Mouse (Mus musculus): ENCODE results near the gene Sema3g.

Gene Sema3g

DNA sequence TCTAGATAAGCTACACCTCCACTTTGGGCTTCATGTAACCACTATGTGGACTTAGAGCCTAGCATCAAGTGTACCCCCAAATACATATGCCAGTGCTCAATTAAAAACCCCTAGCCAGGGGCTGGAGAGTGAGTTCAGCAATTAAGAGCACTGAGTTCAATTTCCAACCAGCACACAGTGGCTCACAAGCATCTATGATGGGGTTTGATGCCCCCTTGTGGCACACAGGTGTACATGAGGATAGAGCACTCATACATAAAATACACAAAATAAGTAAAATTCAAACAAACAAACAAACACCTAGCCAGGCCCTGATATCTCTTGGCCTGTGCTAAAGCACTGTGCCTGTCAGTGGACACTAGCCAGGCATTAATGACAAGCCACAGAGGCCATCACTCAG is 21.7 kb upstream of the Sema3g start:
- DNase-seq (ENCODE audit: low read depth) = peak; percentile 33

DNA sequence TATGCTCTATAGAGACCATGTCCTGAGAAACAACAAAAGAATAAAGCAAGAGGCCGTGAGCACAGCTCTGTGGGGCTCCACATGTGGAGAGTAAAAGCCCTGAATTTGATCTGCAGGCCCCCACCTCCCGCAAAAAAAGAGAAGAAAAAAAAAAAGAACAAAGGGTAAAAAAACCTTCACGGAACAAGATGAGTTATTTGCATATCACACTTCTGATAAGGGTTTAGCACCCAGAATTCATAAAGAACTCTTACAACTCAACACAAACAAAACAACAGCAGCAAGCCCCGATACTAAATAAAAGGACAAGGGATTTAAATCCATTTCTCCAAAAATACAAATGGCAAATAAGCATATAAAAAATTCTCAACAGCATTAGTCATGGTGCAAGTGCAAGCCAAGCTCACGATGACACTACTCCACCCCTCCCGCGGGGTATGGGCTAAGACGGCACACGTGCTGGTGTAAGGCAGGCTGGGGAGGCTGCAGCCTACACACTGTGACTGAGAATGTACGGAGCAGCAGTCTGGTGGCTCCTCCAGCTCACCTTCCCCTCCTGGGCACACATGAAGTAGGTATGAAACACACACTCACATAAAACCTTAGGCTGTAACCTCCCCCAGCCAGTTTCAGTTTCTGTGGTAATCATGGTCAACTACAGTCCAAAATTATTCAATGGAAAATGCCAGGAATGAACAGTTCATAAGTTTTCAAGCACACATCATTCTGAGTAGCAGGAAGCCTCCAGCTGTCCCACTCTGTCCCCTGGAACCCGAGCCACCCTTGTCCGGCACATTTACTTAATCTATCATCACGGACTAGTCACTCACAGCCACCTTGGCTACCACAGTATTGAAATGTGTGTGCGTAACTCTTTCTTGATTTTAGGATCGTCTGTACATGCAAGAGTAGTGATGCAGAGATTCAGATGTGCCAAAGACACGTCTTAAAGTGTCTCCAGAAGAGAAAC is 19.8 kb upstream of the Sema3g start:
- no peak for DNase-seq (ENCODE audit: low read depth)

DNA sequence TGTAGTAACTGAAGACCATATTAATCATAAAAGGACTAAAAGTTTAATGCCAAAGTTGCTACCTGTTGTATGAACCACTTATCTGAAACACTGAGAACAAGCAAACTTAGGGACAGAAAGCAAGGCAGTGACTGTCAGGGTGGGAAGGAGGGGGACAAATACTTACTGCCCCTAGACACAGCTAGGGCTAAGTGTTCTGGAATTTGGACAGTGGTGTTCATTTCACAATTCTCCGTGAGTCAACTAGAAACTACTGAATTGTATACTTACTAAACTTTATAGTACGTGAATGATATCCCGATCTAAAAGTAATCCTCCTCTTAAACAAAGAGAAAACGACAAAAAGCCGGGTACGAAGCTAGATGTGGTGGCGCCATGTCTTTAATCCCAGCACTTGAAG is 18.1 kb upstream of the Sema3g start:
- no peak for DNase-seq (ENCODE audit: low read depth)

DNA sequence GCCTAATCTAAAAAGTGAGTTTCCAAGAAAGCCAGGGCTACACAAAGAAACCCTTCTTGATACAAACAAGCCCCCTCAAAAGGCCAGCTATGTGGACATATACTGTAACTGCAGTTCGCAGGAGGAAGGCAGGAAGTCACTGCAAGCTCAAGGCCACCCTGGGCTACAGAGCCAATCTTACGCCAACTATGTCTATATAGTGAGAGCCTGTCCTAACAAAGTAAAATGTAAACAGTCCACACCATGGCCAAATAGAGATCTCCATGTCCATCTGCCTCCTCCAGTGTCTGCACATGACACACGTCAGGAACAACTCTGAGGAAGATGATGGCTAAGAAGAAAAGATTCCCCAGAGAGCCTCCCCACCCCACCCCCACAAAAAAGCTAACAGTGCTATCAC is 17.6 kb upstream of the Sema3g start:
- DNase-seq (ENCODE audit: low read depth) = no peak

DNA sequence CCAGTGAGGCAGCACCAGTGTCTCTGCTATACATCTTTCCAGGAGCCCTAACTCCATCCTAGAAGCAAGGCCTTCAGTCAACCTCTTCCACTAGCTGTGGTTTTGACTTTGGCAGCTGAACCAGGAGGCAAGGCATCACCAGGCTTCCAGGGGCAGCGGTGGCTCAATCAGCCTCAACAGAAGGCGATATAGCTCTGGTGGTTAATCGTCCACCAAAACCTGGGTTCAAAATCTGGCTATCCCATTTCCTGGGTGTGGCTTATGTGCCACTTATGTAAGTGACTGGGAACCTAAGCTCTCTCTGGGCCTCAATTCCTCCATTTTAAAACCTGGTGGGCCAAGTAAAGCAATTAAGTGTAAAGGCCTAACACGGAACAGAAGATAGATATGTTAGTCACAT is 12.8 kb upstream of the Sema3g start:
- DNase-seq (ENCODE audit: low read depth) = peak; percentile 29

DNA sequence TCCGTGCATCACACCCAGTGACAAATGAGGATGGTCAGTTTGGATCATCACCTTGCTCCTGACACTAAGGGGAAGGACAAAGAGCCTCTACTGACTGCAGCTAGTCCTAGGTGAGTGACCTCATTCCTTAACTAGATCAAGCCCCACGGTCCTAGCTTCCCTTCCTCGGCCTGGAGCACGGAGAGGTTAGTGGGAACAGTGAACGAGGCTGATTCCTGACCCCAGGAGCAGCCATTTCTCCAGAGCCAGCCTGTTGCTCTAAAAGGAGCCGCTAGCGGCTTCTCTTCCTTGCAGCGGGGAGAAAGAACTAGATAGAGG is 12.5 kb upstream of the Sema3g start:
- no peak for DNase-seq (ENCODE audit: low read depth)

DNA sequence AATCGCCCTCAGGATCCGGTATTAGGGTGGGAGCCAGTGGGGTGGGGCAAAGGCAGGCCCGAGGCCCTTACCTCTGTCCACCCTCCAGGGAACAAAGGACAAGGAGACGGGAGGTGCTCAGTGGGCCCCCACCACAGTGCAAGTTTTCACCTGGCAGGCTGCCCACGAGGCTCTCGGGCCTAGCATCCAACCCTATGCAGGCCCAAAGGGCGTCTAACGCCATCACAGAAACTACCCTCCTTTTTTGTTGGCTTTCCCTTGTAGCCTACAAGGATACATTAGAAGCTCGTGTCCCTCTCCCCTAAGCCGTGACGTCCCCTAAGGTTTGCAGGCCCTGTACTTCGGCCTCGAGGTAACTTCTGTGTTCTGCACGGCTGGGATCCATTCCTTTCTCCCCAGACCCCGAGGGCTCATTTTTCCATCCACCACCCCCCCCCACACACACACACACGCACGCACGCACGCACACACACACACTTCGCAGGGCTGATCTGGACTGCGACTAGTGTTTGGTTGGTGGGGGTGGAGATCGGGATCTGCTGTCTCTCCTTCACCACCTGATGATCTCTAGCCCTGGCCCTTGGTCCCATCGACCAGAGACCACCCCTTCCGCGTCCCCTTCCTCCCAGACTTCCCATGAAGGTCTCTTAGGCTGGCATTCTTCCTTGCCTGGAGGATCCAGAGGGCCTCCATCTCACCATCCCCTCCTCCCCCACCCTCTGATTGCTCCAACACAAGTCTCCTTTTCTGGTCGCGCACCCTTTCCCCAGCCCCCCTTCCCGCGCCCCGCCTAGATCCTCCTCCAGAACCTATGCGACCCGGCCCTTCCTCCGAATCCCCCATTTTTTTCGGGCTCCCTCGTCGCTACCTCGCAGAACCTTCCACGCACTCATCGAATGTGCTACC is 11.8 kb upstream of the Sema3g start:
- peak; percentile 28 for DNase-seq (ENCODE audit: low read depth)

DNA sequence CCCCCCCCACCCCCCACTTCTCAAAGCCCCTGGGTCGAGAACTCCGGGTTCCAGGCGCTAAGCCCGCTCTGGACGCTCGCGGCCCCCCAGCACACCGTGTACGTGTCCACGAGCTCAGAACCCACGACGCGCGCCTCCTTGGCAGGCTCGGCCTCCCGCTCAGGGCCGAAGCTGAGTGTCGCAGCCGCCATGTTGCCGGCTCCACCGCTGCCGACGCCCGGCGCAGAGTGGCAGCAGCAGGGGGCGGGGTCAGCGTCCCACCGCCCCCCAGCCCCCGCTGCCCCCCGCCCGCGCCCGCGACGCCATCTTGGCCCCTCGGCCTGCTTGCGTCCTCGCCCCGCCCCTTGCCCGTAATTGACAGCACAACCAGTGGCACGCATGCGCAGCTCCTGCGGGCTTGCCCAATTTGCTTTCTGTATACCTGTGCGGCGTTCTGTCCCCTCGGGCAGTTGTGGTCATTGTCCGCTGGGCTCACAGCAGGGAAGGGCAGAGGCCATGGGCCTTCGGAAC is 11.1 kb upstream of the Sema3g start:
- DNase-seq (ENCODE audit: low read depth) = peak; percentile 88

DNA sequence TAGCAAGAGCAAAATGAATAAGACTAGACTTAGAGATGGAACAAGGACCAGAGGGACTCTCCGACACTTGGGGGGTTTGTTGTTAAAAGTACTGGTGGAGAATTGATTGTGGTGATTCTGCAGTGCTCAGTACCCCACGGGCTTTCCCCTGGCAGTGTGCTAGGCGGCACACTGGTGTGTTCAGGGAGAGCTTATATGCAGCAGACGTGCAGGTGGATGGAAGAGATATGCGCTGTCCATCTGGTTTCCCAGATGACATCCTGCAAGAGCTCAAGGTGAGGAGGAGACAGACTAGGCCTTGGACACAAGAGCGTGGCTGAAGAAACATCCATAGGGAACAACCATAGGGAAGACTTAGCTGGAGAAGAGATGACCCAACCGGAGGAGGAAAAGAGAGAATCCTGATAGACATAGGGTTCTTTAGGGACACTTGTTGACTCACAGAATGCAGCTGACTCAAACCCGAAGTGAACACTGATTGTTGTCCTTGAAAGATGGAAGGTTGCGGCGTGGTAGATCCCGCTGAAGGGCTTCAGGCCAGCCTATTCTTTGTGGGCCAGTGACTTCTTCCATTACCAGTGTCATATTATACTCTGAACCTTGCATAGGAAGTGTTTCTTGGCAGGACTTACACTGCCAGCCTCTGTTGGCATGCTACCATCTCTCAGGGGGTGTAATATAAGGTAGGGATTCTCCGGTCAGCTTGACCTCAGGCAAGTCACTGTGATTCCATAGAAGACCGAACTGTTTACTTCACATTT is 10.4 kb upstream of the Sema3g start:
- peak; percentile 44 for DNase-seq (ENCODE audit: low read depth)

DNA sequence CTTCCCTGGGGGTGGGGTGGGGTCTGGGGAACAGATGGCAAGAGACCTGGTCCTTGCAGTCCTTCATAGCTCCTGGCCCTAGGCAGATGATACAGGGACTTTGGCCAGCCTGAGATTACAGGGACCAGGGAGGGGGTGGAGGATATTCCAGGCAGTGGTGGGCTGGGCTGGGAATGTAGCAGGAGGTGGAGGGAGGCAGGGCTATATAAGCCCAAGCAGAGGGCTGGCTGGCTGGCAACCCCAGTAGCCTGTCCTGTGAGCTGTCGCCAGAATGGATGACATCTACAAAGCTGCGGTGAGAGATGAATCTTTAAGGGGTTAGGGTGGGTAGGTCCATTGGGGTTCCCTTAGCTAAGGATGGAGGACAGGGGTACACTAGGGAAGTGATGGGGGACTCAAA is 9.6 kb upstream of the Sema3g start, which contains the start of gene Tnnc1:
TSS of gene Tnnc1 (plus strand) at position 229 of the 400 bp plus-strand sequence.
- DNase-seq (ENCODE audit: low read depth) = no peak

DNA sequence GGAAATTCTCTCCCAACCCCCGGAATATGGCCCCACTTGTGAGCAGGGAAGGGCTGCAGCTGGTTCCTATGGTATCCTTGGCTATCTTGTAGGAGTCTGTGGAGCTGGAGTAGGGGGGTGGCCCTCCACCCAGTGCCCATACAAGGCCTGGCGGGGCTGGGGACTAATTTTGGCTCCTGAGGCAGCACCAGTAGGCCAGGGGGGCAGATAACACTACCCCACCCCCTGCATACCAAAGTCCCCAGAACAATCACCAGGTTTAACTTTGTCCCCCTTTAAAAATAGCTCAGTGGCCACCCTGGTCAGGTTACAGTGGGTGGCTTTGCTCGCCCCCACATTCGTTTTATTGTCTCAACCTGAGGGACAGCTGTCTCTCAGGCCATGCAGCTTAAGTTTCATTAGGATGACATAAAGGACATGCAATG is 8.5 kb upstream of the Sema3g start:
- DNase-seq (ENCODE audit: low read depth) = no peak

DNA sequence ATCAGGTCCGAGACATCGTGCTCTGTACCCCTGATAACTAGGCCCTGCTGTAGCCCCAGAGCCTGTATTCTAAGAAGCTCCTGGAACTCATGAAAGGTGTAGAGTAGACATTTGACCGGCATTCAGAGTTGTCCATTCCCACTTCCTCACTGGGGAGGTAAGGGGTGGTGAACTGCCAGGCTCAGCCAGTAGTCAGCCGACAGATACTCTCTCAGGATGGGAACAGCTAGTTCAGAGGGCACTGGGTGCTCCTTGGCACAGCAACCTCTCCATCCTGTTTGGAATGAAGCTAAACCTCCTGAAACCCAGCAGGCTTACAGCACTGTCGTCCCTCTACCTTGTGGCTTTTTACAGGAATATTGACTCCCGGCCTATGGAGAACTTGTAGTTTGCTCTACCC is 5.8 kb upstream of the Sema3g start:
- no peak for DNase-seq (ENCODE audit: low read depth)

DNA sequence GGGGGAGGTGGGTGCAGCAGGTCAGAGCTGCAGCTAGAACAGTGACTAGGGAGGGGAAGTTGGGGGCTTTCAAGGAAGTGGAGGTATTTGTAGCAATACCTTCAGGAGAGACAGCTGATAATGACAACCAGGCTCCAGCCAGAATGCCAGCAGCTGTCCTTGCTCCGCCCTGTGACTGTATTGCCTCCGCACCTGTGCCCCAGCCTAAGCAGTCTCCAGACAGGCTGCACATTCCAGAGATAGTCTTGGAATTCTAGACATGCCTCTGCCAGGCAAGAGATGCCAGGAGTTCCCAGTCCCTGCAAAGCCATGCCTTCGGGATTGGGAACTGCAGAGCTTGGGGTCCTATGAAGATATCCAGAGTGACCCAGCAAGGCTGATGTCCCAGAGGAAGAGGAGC is 5.2 kb upstream of the Sema3g start:
- DNase-seq (ENCODE audit: low read depth) = no peak

DNA sequence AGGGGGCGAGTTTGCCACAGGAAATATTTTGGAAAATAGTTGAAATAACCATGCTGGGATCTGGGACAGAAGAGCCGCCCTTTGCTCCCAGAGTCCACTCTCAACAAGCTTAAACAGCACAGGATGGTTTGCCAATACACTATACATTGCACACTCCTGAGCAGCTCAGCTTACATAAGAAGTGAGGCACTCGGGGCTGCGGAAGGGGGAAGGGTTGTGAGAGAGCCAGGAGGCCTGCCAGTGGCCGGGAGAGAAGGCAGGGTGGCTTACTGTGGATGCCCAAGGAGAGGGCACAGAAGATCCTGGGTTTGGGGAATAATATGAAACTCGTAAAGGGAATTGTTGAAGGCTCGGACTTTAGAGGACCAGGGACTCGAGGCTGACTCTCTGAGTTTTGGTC is 3.8 kb upstream of the Sema3g start:
- no peak for DNase-seq (ENCODE audit: low read depth)

DNA sequence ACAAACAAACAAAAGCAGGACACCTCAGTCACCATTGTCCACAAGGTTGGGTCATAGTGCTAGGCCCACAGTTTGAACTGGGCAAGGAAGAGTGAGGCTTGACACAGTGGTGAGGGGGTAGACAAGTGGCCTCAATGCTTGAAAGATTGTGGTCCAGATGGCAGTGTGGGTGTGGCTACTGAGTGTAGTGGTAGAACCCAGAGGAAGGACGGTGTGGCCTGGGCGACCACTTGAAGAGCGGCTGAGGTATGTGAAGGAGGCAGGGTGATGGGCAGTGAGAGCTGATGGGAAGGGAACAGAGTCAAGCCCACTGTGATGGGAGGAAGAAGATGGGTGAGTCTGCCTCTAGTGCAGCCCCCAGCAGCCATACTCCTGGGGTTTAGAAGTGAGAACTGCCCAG is 3.0 kb upstream of the Sema3g start:
- DNase-seq (ENCODE audit: low read depth) = no peak

DNA sequence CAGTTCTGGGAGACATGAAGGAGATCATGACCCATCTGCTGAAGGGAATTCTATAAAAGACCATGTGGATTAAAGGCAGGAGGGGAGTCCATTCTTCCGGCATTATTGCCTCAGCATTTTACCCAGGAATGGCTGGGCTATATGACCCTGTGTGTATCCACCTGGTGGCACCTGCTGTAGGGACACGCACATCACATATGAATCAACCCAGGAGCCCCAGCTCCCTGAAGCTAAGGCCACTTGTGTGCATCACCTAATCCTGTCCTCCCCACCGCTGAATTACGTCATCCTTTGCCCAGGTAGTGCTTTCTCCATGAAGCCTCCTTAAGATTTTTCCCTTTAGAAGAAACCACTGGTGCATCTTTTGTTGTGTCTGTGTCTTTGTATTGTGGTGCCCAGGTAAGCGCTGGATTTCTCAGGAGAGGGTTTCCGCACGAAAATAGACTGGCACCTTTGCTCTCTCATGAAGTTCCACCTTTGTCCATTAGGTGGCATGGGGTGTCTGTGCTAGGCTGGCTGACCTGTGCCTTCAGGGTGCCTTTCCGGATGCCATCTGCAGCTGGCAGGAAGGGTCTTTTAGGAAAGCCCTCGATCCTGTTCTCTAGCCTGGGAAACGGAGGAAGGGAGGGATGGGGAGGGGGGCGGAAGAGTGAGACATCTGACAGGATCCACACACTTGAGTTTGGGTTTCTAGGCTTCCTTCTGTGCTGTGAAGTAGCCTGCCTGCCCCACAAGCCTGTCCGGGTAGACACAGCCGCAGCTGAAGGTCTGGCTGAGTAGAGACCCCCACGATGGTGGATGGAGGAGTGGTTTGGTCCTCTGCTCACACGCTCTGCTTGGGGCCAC is 2.3 kb upstream of the Sema3g start:
- peak; percentile 67 for DNase-seq (ENCODE audit: low read depth)

DNA sequence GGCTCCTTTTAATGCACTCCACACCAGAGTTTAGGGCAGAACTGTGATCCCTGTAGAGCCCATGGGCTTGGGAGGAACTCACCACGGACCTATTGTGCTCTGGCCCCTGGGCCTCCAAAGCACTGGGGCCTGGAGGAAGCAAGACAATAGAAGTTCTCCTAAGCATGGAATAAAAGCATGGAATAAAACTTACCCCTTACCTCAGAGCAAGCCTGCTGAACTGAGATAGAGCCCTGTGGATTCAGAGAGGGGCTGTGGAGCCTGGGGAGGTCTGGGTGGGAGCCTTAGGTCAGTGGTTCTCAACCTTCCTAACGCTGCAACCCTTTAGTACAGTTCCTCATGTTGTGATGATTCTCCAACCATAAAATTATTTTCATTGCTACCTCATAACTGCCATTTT is 814 bp upstream of the Sema3g start, which contains the start of gene Nisch:
TSS of gene Nisch (minus strand) at position 101 of the 400 bp plus-strand sequence.
- DNase-seq (ENCODE audit: low read depth) = no peak

DNA sequence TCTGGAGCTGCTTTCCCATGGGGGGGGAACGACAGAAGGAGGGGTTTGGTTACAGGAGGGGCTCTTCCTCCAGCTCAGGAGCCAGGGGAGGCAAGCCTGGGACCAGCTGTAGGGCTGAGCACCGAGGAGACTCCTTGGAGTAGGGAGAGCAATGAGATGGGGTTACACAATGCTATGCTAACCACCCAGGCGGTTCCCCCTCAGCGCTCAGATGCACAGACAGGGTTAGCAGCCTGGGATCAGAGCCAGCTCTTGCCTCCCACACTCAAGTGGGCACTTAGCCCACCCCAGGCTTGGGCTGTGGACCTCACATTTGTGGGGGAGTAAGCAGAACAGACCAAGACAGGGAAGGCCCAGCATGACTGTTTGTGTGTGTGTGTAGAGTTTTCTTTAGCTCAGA is 9.3 kb downstream of the Sema3g start:
- DNase-seq (ENCODE audit: low read depth) = no peak

DNA sequence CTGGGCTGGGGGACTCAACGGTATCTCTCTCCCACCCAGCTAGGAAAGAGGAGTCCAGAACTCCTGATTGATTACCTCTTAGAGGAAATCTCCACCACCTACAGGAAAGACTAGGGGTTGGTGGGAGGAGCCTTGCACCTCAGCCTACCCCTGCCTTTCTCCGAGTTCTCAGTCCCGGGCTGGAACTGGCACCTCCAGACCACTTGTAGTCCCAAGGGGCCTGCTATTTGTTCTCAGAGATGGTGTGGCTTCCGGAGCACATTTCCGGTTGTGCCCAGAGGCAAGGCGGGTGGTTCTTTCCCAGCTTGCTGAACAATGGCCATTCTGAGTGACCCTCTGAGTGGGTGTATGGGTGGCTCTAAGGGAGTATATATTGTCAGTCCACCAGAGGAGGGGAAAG is 10.6 kb downstream of the Sema3g start:
- DNase-seq (ENCODE audit: low read depth) = no peak

DNA sequence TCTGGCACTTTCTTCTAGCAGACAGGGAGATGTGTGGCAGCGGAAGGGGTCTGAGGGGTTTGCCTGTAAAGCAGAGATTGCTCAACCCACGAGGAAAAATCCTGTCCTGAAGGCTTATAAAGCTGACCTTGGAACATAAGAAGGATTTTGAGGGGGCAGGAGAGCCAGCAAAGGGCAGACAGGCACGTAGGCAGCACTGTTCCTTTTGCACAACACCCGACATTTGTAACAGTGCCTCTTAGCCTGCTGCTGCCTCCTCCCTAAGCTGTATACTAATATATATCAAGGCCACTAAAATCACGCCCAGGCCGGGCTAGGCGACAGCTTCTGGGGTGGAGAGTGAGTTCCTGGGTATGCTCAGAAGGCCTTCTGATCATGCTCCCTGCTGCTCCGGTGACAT is 12.8 kb downstream of the Sema3g start:
- no peak for DNase-seq (ENCODE audit: low read depth)
